Mouse (Mus musculus): Measurements from ENCODE around the gene Traf6. TPM values are rescaled to one million over a fixed set of nuclear protein-coding genes. Genes with fewer than 3 reads are reported as not detected.
"Not testable (repeated sequence)": the region's sequence is repeated elsewhere in the genome, so short reads cannot be mapped to it uniquely, and the experiment has no call there.

Gene Traf6
- polyA plus RNA-seq, 1 experiment from 2014 or later: 7.4 TPM

DNA sequence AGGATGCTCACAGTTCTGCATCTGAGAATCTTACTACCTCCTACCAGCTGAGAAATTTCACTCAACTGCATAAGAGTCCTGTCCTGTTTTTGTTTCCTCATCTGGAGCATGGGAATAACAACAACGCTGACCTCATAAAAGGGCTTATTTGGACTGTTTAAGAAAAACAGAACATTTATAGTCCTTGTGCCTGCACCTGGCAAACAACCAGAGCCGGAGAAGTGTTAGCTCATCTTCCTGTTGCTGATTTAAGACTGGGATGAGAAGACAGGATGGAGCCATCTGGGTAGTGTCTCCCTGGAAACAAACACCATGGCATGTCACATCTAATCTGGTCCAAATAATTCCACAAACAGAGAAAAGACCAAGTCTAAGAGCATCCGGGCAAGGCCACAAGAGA lies 55.3 kb downstream of the Traf6 start:
- H3K27ac ChIP-seq: no peak overlapping the region
- no peaks in the 10 kb centered on the region for H3K4me1 ChIP-seq
- no peaks in the 10 kb centered on the region for H3K36me3 ChIP-seq
- no peaks in the 10 kb centered on the region for H3K9me3 ChIP-seq
- ATAC-seq (ENCODE audit: insufficient read depth, low FRiP score, low read depth): no peak
- 58% methylated on average over 3 of the region's 3 CpGs for WGBS
- H3K27me3 ChIP-seq (replicated peaks): no peaks in the 10 kb centered on the region
- H3K9ac ChIP-seq: no peak overlapping the region
- H3K4me3 ChIP-seq (replicated peaks): no peak overlapping the region
- no peak overlapping the region for H3K4me2 ChIP-seq

DNA sequence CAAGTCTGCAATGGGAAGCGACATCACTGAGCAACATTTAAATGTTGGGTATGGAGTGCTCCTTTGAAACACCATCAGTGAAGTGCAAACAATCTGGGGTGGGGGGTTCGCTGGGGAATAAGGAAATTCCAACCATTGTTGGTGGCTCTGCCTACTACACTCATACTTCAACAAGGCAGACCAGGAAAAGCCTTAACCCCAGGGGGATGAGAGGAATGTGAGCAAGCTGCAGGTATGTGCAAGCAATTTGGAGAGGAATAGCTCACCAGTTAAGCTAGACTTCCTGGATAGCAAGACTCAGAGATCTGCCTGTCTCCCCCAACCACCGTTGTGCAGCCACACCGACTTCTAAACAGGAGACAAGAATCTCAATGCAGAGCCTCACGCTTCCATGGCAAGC lies 61.7 kb downstream of the Traf6 start:
- H3K4me3 ChIP-seq (replicated peaks): no peak overlapping the region
- no peak overlapping the region for H3K27ac ChIP-seq
- H3K9me3 ChIP-seq: no peaks in the 10 kb centered on the region
- H3K4me2 ChIP-seq: no peak overlapping the region
- H3K36me3 ChIP-seq: no peaks in the 10 kb centered on the region
- ATAC-seq (ENCODE audit: insufficient read depth, low FRiP score, low read depth): no peak
- no peak overlapping the region for H3K9ac ChIP-seq
- WGBS: 66% methylated on average over 5 of the region's 5 CpGs
- no peaks in the 10 kb centered on the region for H3K4me1 ChIP-seq
- H3K27me3 ChIP-seq (replicated peaks): no peaks in the 10 kb centered on the region

DNA sequence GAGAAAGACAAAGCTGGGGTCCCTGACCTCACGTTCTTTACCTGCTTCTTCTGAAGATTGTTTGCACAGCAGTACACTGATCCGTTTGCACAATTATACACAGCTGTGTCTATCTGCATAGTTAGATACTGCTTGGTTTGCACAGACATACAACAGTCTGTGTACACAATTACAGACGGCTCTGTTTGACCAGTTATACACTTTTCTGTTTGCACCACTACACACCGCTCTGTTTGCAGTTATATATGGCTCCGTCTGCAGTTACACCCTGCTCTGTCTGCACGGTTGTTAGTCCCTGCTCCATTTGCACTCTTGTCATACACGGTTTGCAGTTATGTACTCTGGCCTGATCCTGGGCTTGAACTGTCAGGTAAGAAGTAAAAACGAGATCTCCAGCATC lies 63.4 kb downstream of the Traf6 start:
- no peak overlapping the region for H3K4me3 ChIP-seq (replicated peaks)
- H3K4me1 ChIP-seq: no peaks in the 10 kb centered on the region
- H3K4me2 ChIP-seq: no peak overlapping the region
- 56% methylated on average over 8 of the region's 8 CpGs for WGBS
- H3K27me3 ChIP-seq (replicated peaks): no peaks in the 10 kb centered on the region
- H3K9ac ChIP-seq: no peak overlapping the region
- H3K27ac ChIP-seq: no peak overlapping the region
- peak; percentile 58; the same call in 1 of the 2 replicates for ATAC-seq (ENCODE audit: insufficient read depth, low FRiP score, low read depth)
- H3K36me3 ChIP-seq: no peaks in the 10 kb centered on the region
- no peaks in the 10 kb centered on the region for H3K9me3 ChIP-seq

DNA sequence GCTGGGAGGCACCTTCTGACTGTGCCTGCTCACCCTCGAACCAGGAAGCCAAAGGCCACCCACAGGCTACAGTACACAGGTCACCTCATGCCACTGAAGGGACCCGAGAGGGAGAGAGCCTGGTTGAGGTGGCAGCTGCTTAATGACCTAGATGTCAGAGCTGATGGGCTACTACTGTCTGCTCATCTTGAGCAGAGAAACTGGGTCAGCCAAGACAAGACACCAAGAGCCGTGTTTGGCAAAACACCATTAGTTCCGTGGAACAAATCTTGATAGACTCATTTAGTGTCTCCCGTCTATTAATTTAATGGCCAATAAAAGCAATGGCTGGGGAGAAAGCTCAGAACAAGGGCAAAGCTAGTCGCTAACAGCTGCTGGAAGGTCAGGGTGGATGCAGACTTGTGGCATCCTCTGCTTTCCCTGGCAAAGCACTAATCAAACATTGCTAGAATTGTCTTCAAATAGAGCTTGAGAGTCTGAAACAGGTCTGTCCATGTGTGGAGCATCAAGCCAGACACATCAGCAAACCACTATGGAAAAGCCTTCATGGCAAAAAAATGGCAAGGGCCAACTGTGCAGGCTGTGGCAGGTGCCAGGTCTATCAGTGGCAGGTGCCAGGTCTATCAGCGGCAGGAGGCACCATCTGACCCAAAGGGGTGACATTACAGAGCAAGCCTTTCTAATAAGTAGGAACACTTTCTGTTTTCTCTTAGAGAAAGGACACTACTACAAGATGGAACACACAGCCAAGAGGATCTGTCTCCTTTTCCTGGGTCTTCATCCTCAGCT lies 64.0 kb downstream of the Traf6 start:
- no peaks in the 10 kb centered on the region for H3K27me3 ChIP-seq (replicated peaks)
- no peak overlapping the region for H3K9ac ChIP-seq
- no peak for ATAC-seq (ENCODE audit: insufficient read depth, low FRiP score, low read depth)
- no peak overlapping the region for H3K4me3 ChIP-seq (replicated peaks)
- no peak overlapping the region for H3K4me2 ChIP-seq
- H3K9me3 ChIP-seq: no peaks in the 10 kb centered on the region
- H3K4me1 ChIP-seq: no peaks in the 10 kb centered on the region
- H3K36me3 ChIP-seq: no peaks in the 10 kb centered on the region
- WGBS: 67% methylated on average over 7 of the region's 7 CpGs
- no peak overlapping the region for H3K27ac ChIP-seq

DNA sequence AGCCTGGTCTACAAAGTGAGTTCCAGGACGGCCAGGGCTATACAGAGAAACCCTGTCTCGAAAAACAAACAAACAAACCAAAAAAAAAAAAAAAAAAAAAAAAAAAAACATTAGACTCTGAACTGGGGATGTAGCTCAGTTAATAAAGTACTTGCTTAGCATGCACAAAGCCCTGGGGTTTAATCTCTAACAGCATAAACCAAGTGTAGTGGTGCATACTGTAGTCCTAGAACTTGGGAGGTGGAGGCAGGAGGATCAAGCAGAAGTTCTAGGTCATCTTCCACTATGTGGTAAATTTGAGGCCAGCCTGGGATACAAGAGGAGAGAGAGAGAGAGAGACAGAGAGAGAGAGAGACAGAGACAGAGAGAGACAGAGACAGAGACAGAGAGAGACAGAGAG lies 67.4 kb downstream of the Traf6 start:
- not testable (repeated sequence) for ATAC-seq (ENCODE audit: insufficient read depth, low FRiP score, low read depth); H3K4me3 ChIP-seq (replicated peaks); H3K4me1 ChIP-seq; H3K4me2 ChIP-seq; H3K27ac ChIP-seq; H3K36me3 ChIP-seq; H3K9me3 ChIP-seq; H3K9ac ChIP-seq; H3K27me3 ChIP-seq (replicated peaks)
- WGBS: 76% methylated on average over 2 of the region's 2 CpGs

DNA sequence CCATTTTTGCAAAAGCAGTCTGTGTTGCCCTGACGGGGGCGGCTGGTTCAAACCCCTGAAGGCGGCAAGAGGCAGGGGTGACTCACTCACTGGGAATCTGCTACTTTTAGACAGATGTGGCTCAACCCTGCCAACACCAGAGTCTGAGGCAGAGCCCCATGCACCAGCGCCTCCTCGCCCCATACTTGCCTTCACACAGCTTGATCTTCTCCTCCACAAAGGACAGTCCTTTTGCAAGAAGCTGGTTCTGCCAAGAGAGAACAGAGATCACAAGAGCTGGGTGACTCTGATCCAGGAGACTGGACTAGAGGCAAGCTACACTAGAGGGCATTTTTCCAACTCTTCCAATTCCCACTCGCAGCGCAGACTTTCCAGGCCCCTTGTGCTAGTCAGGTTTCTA lies 68.3 kb downstream of the Traf6 start:
- Histone ChIP-seq H3K4me1 (no peaks in the 10 kb centered on the region), H3K9ac (no peak overlapping the region), H3K36me3 (no peaks in the 10 kb centered on the region), H3K4me3 (replicated peaks) (no peak overlapping the region), H3K4me2 (no peak overlapping the region), H3K9me3 (no peaks in the 10 kb centered on the region), H3K27ac (no peak overlapping the region), H3K27me3 (replicated peaks) (no peaks in the 10 kb centered on the region)
- ATAC-seq (ENCODE audit: insufficient read depth, low FRiP score, low read depth): no peak
- WGBS: 85% methylated on average over 7 of the region's 7 CpGs

Other genes starting within 250 kb of the Traf6 start
- gene Rag2, start 53.7 kb upstream of the Traf6 start, polyA plus RNA-seq (2015; fragmentation: Nextera tagmentation; extraction: Ambion mirVana): 0.06 and 0.09 TPM in 2 replicates
- gene Rag1, start 28.9 kb upstream of the Traf6 start, polyA plus RNA-seq (2015; fragmentation: Nextera tagmentation; extraction: Ambion mirVana): 0.10 TPM in 1 of 2 replicates, not detected in the other
- 51.0 and 55.8 TPM in 2 replicates for gene B230118H07Rik, start 28.9 kb upstream of the Traf6 start, polyA plus RNA-seq (2015; fragmentation: Nextera tagmentation; extraction: Ambion mirVana)
- 9.5 and 9.8 TPM in 2 replicates for gene Prr5l, start 204.6 kb downstream of the Traf6 start, polyA plus RNA-seq (2015; fragmentation: Nextera tagmentation; extraction: Ambion mirVana)
- gene Commd9, start 207.8 kb downstream of the Traf6 start, polyA plus RNA-seq (2015; fragmentation: Nextera tagmentation; extraction: Ambion mirVana): 54.1 and 58.1 TPM in 2 replicates